Mouse (Mus musculus): ENCODE measurements at regions not wholly inside any gene's neighbourhood (a gene's known extent, or its start where the extent isn't known, plus 50 kb on each side); places are given as distances from the start of the nearest gene placed in this dataset.

GRCm38 (mm10) chr3:4895811-4896210 lies 854.8 kb upstream of the Gm8797 start:
- TF ChIP-seq CTCF (IDR thresholded peaks at IDR 0.05; ENCODE audit: control insufficient read depth, insufficient read depth, insufficient read length) (no peak), USF1 (IDR thresholded peaks at IDR 0.05; ENCODE audit: low read depth) (no peak), CEBPB (IDR thresholded peaks at IDR 0.05; ENCODE audit: low read depth) (no peak), MAX (IDR thresholded peaks at IDR 0.05) (no peak)
